Mouse (Mus musculus): ENCODE data around the gene Csnk2a1. TPM values are rescaled to one million over a fixed set of nuclear protein-coding genes. Genes with fewer than 3 reads are reported as not detected.
"Not testable (repeated sequence)": the region's sequence is repeated elsewhere in the genome, so short reads cannot be mapped to it uniquely, and the experiment has no call there.

Csnk2a1 gene
- polyA plus RNA-seq, 1 experiment: 1.0 TPM

- Histone ChIP-seq H3K27me3 (ENCODE audit: control insufficient read depth) (no peaks in the 10 kb centered on the region), H3K4me3 (replicated peaks) (no peak overlapping the region), H3K4me1 (ENCODE audit: control insufficient read depth) (no peaks in the 10 kb centered on the region), H3K9me3 (ENCODE audit: control insufficient read depth, low read length) (no peaks in the 10 kb centered on the region), H3K36me3 (ENCODE audit: control insufficient read depth) (peaks cover 90% of the 10 kb centered on the region)
- TF ChIP-seq GATA1 (IDR thresholded peaks at IDR 0.05; ENCODE audit: low read length): no peak
- TF ChIP-seq TAL1 (IDR thresholded peaks at IDR 0.05; ENCODE audit: low read length): no peak
Observed at GRCm38 (mm10) chr2:152273639-152274038, 47.0 kb downstream of the Csnk2a1 start.

GRCm38 (mm10) chr2:152281407-152281806 lies 54.8 kb downstream of the Csnk2a1 start:
- no peaks in the 10 kb centered on the region for H3K27me3 ChIP-seq (ENCODE audit: control insufficient read depth)
- H3K36me3 ChIP-seq (ENCODE audit: control insufficient read depth): peaks cover 86% of the 10 kb centered on the region
- TF ChIP-seq GATA1 (IDR thresholded peaks at IDR 0.05; ENCODE audit: low read length) (no peak), TAL1 (IDR thresholded peaks at IDR 0.05; ENCODE audit: low read length) (no peak)

GRCm38 (mm10) chr2:152287560-152287959 lies 60.9 kb downstream of the Csnk2a1 start:
- H3K9me3 ChIP-seq (ENCODE audit: control insufficient read depth, low read length): no peaks in the 10 kb centered on the region
- H3K4me1 ChIP-seq (ENCODE audit: control insufficient read depth): no peaks in the 10 kb centered on the region; the same call in 1 of the 2 replicates
- H3K27me3 ChIP-seq (ENCODE audit: control insufficient read depth): no peaks in the 10 kb centered on the region
- H3K4me3 ChIP-seq (replicated peaks): no peak overlapping the region
- H3K36me3 ChIP-seq (ENCODE audit: control insufficient read depth): peaks cover 48% of the 10 kb centered on the region
- no peak for TF ChIP-seq TAL1 (IDR thresholded peaks at IDR 0.05; ENCODE audit: low read length)
- no peak for TF ChIP-seq GATA1 (IDR thresholded peaks at IDR 0.05; ENCODE audit: low read length)

More at GRCm38 (mm10) chr2:152281407-152281806, 54.8 kb downstream of the Csnk2a1 start:
- Histone ChIP-seq H3K9me3 (ENCODE audit: control insufficient read depth, low read length) (no peaks in the 10 kb centered on the region), H3K4me3 (replicated peaks) (no peak overlapping the region), H3K4me1 (ENCODE audit: control insufficient read depth) (no peaks in the 10 kb centered on the region)

GRCm38 (mm10) chr2:152288046-152288445 lies 61.4 kb downstream of the Csnk2a1 start:
- Histone ChIP-seq H3K36me3 (ENCODE audit: control insufficient read depth) (peaks cover 43% of the 10 kb centered on the region), H3K27me3 (ENCODE audit: control insufficient read depth) (no peaks in the 10 kb centered on the region), H3K4me1 (ENCODE audit: control insufficient read depth) (peaks cover 1% of the 10 kb centered on the region), H3K9me3 (ENCODE audit: control insufficient read depth, low read length) (no peaks in the 10 kb centered on the region), H3K4me3 (replicated peaks) (no peak overlapping the region)
- no peak for TF ChIP-seq TAL1 (IDR thresholded peaks at IDR 0.05; ENCODE audit: low read length)
- TF ChIP-seq GATA1 (IDR thresholded peaks at IDR 0.05; ENCODE audit: low read length): no peak

- not testable (repeated sequence) for H3K9me3 ChIP-seq (ENCODE audit: control insufficient read depth, low read length)
Observed at GRCm38 (mm10) chr2:152289623-152290022, 63.0 kb downstream of the Csnk2a1 start.

GRCm38 (mm10) chr2:152292475-152292874 lies 65.8 kb downstream of the Csnk2a1 start:
- Histone ChIP-seq H3K36me3 (ENCODE audit: control insufficient read depth) (peaks cover 11% of the 10 kb centered on the region), H3K4me1 (ENCODE audit: control insufficient read depth) (peaks cover 30% of the 10 kb centered on the region), H3K4me3 (replicated peaks) (no peak overlapping the region), H3K27me3 (ENCODE audit: control insufficient read depth) (no peaks in the 10 kb centered on the region), H3K9me3 (ENCODE audit: control insufficient read depth, low read length) (no peaks in the 10 kb centered on the region)
- no peak for TF ChIP-seq TAL1 (IDR thresholded peaks at IDR 0.05; ENCODE audit: low read length)
- TF ChIP-seq GATA1 (IDR thresholded peaks at IDR 0.05; ENCODE audit: low read length): no peak

More at GRCm38 (mm10) chr2:152289623-152290022, 63.0 kb downstream of the Csnk2a1 start:
- H3K4me1 ChIP-seq (ENCODE audit: control insufficient read depth): peaks cover 12% of the 10 kb centered on the region
- not testable (repeated sequence) for H3K4me3 ChIP-seq (replicated peaks); H3K27me3 ChIP-seq (ENCODE audit: control insufficient read depth)
- H3K36me3 ChIP-seq (ENCODE audit: control insufficient read depth): peaks cover 28% of the 10 kb centered on the region

- no peaks in the 10 kb centered on the region for H3K27me3 ChIP-seq (ENCODE audit: control insufficient read depth)
- no peak for TF ChIP-seq GATA1 (IDR thresholded peaks at IDR 0.05; ENCODE audit: low read length)
- TF ChIP-seq TAL1 (IDR thresholded peaks at IDR 0.05; ENCODE audit: low read length): no peak
- H3K9me3 ChIP-seq (ENCODE audit: control insufficient read depth, low read length): no peaks in the 10 kb centered on the region
- peaks cover 8% of the 10 kb centered on the region for H3K36me3 ChIP-seq (ENCODE audit: control insufficient read depth)
- peaks cover 31% of the 10 kb centered on the region for H3K4me1 ChIP-seq (ENCODE audit: control insufficient read depth)
- peak overlapping the region; percentile 92 for H3K4me3 ChIP-seq (replicated peaks)
Observed at GRCm38 (mm10) chr2:152293179-152293726, 66.6 kb downstream of the Csnk2a1 start.

GRCm38 (mm10) chr2:152293727-152294475 lies 67.3 kb downstream of the Csnk2a1 start, which contains the start of gene Tbc1d20:
TSS of gene Tbc1d20 (plus strand) at chr2:152293828.
- Histone ChIP-seq H3K36me3 (ENCODE audit: control insufficient read depth) (peaks cover 8% of the 10 kb centered on the region), H3K4me1 (ENCODE audit: control insufficient read depth) (peaks cover 33% of the 10 kb centered on the region), H3K9me3 (ENCODE audit: control insufficient read depth, low read length) (no peaks in the 10 kb centered on the region), H3K4me3 (replicated peaks) (peak within 1 kb of the TSS; percentile 92), H3K27me3 (ENCODE audit: control insufficient read depth) (no peaks in the 10 kb centered on the region)
- TF ChIP-seq GATA1 (IDR thresholded peaks at IDR 0.05; ENCODE audit: low read length) (no peak), TAL1 (IDR thresholded peaks at IDR 0.05; ENCODE audit: low read length) (no peak)

GRCm38 (mm10) chr2:152294541-152294940 lies 67.9 kb downstream of the Csnk2a1 start:
- Histone ChIP-seq H3K36me3 (ENCODE audit: control insufficient read depth) (peaks cover 8% of the 10 kb centered on the region), H3K27me3 (ENCODE audit: control insufficient read depth) (no peaks in the 10 kb centered on the region), H3K4me3 (replicated peaks) (peak overlapping the region; percentile 92), H3K9me3 (ENCODE audit: control insufficient read depth, low read length) (no peaks in the 10 kb centered on the region), H3K4me1 (ENCODE audit: control insufficient read depth) (peaks cover 33% of the 10 kb centered on the region)
- TF ChIP-seq TAL1 (IDR thresholded peaks at IDR 0.05; ENCODE audit: low read length): no peak
- TF ChIP-seq GATA1 (IDR thresholded peaks at IDR 0.05; ENCODE audit: low read length): no peak
